In the genomic region with DNA sequence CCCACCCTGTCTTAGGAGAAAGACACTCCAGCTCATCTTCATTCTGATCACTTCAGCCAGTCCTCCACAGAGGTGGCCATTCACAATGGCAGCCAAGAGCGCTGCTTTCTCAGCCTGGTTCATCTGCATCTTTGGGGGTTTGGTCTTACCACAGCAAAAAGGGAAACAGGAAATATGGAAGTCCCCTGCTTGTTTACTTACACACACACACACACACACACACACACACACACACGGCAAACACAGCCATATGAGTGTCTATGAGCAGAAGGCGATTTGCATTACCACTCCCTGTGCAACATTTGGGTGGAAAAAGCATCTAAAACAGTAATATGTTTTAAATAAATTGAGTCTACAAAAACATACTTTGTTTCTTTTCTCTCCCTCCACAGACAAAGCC, we compare ENCODE assay signal across 11 mouse cellular contexts. TPM values are rescaled to one million over a fixed set of nuclear protein-coding genes. Genes with fewer than 3 reads are reported as not detected.
A peak's percentile ranks its signal among the peaks of the same experiment; 100 is the strongest.
DNase-seq lines count a peak whose midpoint lies in the region; ATAC-seq and TF ChIP-seq lines count a peak whose summit lies in the region.
"Had no signal": no experiment of that assay in that cellular context is flagged by ENCODE, and none has a peak within 500 bp of the region (broad histone marks: within the 10 kb centered on the region; RNA-seq: fewer than 3 reads in every experiment).

No protein-coding gene starts in this region.

- H3K4me3 ChIP-seq in kidney, embryonic 16.5 days (ENCODE audit: low read length): no peak overlapping the region
- H3K4me3 ChIP-seq in bone marrow macrophage, adult 2 months (ENCODE audit: insufficient read depth, low read length): peak overlapping the region; percentile 15; the same call in 1 of the 2 replicates
- no peak overlapping the region for H3K4me3 ChIP-seq in liver, embryonic 15.5 days (replicated peaks)
- no peak overlapping the region for H3K4me3 ChIP-seq in thymus, adult 2 months (ENCODE audit: control insufficient read depth, insufficient read depth, low read length)

- no peak overlapping the region for H3K4me2 ChIP-seq in kidney, embryonic 16.5 days (replicated peaks; ENCODE audit: low read depth, low read length)
- H3K4me2 ChIP-seq in liver, embryonic 15.5 days: peak overlapping the region; percentile 48

- H3K27me3 ChIP-seq in kidney, embryonic 16.5 days (ENCODE audit: insufficient read depth, low read length): no peaks in the 10 kb centered on the region
- H3K27me3 ChIP-seq in liver, embryonic 15.5 days: no peaks in the 10 kb centered on the region
- no peaks in the 10 kb centered on the region for H3K27me3 ChIP-seq in thymus, adult 2 months (ENCODE audit: control insufficient read depth, insufficient read depth, low read length)

- H3K4me1 ChIP-seq in kidney, embryonic 16.5 days (ENCODE audit: insufficient read depth, low read length): peaks cover 50% of the 10 kb centered on the region
- H3K4me1 ChIP-seq in bone marrow macrophage, adult 2 months (ENCODE audit: control insufficient read depth, insufficient read depth, low read length): peaks cover 77% of the 10 kb centered on the region
- peaks cover 82% of the 10 kb centered on the region for H3K4me1 ChIP-seq in liver, embryonic 15.5 days (replicated peaks)
- peaks cover 11% of the 10 kb centered on the region for H3K4me1 ChIP-seq in thymus, adult 2 months (replicated peaks; ENCODE audit: control insufficient read depth, insufficient read depth, low read length)

- no peak for DNase-seq in kidney, adult 8-10 months
- DNase-seq in CD4-positive, CD25-positive, alpha-beta regulatory T cell, adult 2 months (ENCODE audit: low read depth, low spot score): peak; percentile 51
- DNase-seq in frontal cortex, postnatal 25 days (ENCODE audit: low spot score in 2 of 2): no peak
- no peak for DNase-seq in thymus, adult 2 months
- DNase-seq: cerebellum, adult 9-10 months; kidney, adult 11 months; lung, postnatal 14 days; thymus, postnatal 25 days had no signal

- no peak for TF ChIP-seq POLR2A in bone marrow macrophage, adult 2 months (IDR thresholded peaks at IDR 0.05; ENCODE audit: borderline replicate concordance, low read depth, low read length)
- TF ChIP-seq POLR2A in thymus, adult 2 months (IDR thresholded peaks at IDR 0.05; ENCODE audit: control insufficient read depth, extremely low read depth, insufficient read depth, low read length, poor library complexity): no peak

- no peak overlapping the region for H3K9ac ChIP-seq in kidney, embryonic 16.5 days (replicated peaks; ENCODE audit: low read length)
- no peak overlapping the region for H3K9ac ChIP-seq in liver, embryonic 15.5 days

- H3K9me3 ChIP-seq in kidney, embryonic 16.5 days (ENCODE audit: low read length): no peaks in the 10 kb centered on the region
- H3K9me3 ChIP-seq in liver, embryonic 15.5 days (replicated peaks): no peaks in the 10 kb centered on the region

- WGBS in kidney, embryonic 16.5 days: 68% methylated on average over 3 of the region's 3 CpGs
- 53% methylated on average over 3 of the region's 3 CpGs for WGBS in liver, embryonic 15.5 days (ENCODE audit: insufficient replicate concordance)
- 42% methylated on average over 3 of the region's 3 CpGs for WGBS in thymus, adult 2 months

- H3K36me3 ChIP-seq in kidney, embryonic 16.5 days (ENCODE audit: insufficient read depth, low read length): peaks cover 10% of the 10 kb centered on the region
- H3K36me3 ChIP-seq in liver, embryonic 15.5 days (replicated peaks): peaks cover 42% of the 10 kb centered on the region
- no peaks in the 10 kb centered on the region for H3K36me3 ChIP-seq in thymus, adult 2 months (ENCODE audit: control insufficient read depth, insufficient read depth, low read length)

- H3K27ac ChIP-seq in kidney, embryonic 16.5 days (ENCODE audit: low read length): peak overlapping the region; percentile 40; the same call in 1 of the 2 replicates
- peak overlapping the region; percentile 96 for H3K27ac ChIP-seq in bone marrow macrophage, adult 2 months (ENCODE audit: insufficient read depth, low read depth, low read length)
- peak overlapping the region; percentile 78 for H3K27ac ChIP-seq in liver, embryonic 15.5 days (replicated peaks)
- no peak overlapping the region for H3K27ac ChIP-seq in thymus, adult 2 months (ENCODE audit: control insufficient read depth, insufficient read depth, low read length)

- no peak for TF ChIP-seq CTCF in bone marrow macrophage, adult 2 months (IDR thresholded peaks at IDR 0.05; ENCODE audit: low read depth, low read length)
- TF ChIP-seq CTCF in thymus, adult 2 months (IDR thresholded peaks at IDR 0.05; ENCODE audit: borderline replicate concordance, control insufficient read depth, extremely low read depth, insufficient read depth, low read length, poor library complexity): no peak

- ATAC-seq in kidney, embryonic 16.5 days (ENCODE audit: low FRiP score, low TSS enrichment): no peak
- ATAC-seq in liver, embryonic 15.5 days (ENCODE audit: insufficient read depth): no peak

RNA-seq across cellular contexts. Expression of a gene that starts 32.3 kb away (rescaled TPM):
- 209 and 228 TPM in 2 replicates for polyA plus RNA-seq in kidney, embryonic 16.5 days (2015; fragmentation: Nextera tagmentation; extraction: Ambion mirVana)
- polyA plus RNA-seq in bone marrow macrophage, adult 2 months (2012; ENCODE audit: insufficient read depth, insufficient read length, missing spikeins): 121 and 131 TPM in 2 replicates
- 110 and 120 TPM in 2 replicates for polyA plus RNA-seq in liver, embryonic 15.5 days (2015; fragmentation: Nextera tagmentation; extraction: Ambion mirVana)
- polyA plus RNA-seq in thymus, adult 2 months (2012; rRNA removed): 50.2 and 55.1 TPM in 2 replicates
